Mouse (Mus musculus): Measurements from ENCODE around the gene Srm.

The Srm gene

GRCm38 (mm10) chr4:148601871-148602270 is 10.6 kb downstream of the Srm start:
- no peak for DNase-seq (ENCODE audit: low spot score)

GRCm38 (mm10) chr4:148602357-148603120 is 11.2 kb downstream of the Srm start, which contains the start of gene Masp2:
TSS of gene Masp2 (plus strand) at chr4:148602554.
- no peak for DNase-seq (ENCODE audit: low spot score)

DNA sequence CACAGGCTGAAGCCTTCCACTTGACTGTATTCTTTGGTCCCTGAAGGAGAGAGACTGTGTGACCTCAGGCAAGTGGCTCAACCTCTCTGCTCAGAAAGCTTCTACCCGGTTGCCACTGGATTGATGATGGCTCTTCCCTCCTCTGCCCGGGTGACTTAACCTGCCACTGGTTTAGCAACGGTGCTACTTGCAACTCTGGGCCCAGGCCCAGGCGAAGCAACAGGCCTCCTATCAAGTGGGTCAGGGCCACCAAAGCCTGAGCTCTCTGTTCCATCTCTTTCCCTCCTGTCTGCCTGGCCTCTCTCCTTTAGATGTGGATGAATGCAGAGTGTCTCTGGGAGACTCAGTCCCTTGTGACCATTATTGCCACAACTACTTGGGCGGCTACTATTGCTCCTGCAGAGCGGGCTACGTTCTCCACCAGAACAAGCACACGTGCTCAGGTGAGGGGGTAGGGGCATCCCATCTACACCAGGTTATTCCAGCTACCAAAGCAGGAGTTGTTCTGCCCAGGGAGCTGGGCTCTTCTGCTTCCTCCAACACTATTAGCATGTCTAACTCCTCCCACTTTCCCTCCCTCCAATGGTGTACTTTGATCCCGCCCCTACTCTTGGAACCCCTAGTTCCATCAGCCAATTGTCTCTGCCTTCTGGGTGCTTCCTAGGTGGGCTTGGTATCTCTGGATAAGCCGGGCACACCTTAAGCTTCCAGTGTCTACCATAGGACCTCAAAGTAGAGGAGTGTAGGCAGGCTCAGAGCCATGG is 12.3 kb downstream of the Srm start:
- DNase-seq (ENCODE audit: low spot score): no peak

DNA sequence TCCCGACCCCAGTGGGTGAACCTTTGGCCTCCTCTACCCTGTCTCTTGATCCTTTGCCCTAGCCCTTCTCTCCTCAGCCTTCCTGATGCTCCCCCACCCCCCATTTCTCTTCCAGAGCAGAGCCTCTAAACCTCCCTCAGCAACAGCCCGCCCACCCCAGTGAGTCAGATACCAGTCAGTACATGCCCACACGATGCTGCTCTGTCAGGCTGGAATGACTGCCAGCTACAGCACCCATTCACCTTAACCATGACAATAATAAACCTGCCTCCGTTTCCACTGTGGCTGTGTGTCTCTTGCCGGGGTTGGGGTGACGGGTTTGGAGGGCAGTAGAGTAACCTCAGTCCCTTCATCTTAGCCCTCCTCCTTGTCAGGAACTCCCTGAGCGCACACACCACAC is 12.8 kb downstream of the Srm start:
- DNase-seq (ENCODE audit: low spot score): no peak

DNA sequence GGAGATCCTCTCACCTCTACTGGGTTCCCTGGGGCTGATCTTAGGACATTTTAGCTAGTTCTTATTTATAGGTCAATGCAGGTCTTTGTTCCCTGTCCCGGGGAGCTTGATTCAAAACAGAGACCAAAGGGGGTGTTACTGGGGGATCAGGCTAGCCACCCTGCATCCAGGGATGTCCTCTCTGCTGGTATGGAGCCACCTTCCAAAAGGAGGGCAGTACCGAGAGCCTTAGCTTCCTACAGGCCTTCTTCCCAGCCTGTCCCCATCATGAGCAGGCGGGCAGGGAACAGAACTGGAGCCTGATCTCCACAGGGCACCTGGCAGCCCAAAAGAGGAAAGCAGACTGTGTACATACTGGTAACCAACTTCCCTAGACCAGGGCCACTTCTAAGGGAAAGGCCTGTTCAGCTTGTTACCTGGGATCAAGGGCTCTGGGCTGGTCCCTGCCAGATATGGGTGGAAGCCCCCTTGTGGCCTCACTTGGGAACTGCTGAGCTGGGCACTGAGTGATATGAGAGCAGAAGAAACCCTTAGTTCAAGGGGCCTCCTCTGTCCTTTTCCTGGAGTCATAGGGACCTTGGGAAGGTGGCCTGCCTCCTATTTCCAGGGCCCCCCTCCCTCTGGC is 13.3 kb downstream of the Srm start:
- DNase-seq (ENCODE audit: low spot score): peak; percentile 24

- DNase-seq (ENCODE audit: low spot score): no peak
Observed at GRCm38 (mm10) chr4:148607758-148608157, 16.5 kb downstream of the Srm start.

- DNase-seq (ENCODE audit: low spot score): no peak
Observed at GRCm38 (mm10) chr4:148609805-148610204, 18.5 kb downstream of the Srm start.

DNA sequence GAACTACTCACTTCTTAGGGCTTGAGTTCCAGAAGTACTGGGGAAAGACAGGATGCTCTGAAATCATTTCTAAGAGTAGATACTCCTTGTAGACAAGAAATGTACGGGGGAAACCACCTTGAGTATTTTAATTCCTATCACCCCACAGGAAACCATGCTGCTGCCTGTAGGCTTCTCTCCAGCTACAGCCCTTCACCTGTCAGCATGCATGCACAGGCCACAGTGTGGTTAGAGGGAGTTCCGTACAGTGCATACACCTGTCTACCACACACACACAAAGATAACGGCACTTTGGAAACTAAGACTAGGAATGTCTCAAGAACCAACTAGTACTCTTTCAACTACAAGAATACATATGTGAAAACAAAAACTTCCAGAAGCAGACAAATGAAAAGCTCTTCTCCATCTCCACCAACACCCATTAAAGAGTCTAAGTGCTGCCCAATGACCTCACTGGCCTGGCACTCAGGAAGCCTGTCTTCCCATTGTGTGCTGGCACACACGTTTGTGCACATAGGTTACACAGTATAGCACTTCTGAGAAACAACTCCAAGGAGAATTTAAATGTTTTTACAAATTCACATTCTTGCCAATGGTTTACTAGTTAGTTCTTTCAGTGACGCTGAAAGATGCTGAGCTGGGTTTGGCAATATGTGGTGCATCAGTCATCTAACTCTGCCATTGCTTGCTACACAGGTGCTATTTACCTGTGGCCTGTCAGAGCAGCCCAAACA is 19.5 kb downstream of the Srm start:
- DNase-seq (ENCODE audit: low spot score): no peak

DNA sequence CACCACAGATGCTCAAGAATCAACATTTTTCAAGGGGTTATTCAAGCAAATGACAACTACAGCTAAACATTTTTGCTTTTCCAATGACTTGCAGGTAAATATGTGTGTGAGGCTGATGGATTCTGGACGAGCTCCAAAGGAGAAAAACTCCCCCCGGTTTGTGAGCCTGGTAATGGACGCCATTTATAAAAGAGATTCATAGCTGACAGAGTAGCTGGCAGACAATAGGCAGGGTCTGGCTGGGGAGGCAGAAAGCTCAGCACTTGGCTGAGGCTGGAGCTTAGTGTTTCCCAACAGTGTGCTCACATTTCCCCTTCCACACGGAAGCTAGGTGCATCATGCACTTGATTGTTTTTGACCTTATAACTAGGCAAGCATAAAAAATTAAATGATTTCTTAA is 21.3 kb downstream of the Srm start:
- no peak for DNase-seq (ENCODE audit: low spot score)

- DNase-seq (ENCODE audit: low spot score): no peak
Observed at GRCm38 (mm10) chr4:148613738-148614137, 22.4 kb downstream of the Srm start.

- DNase-seq (ENCODE audit: low spot score): no peak
Observed at GRCm38 (mm10) chr4:148619805-148620204, 28.5 kb downstream of the Srm start.

DNA sequence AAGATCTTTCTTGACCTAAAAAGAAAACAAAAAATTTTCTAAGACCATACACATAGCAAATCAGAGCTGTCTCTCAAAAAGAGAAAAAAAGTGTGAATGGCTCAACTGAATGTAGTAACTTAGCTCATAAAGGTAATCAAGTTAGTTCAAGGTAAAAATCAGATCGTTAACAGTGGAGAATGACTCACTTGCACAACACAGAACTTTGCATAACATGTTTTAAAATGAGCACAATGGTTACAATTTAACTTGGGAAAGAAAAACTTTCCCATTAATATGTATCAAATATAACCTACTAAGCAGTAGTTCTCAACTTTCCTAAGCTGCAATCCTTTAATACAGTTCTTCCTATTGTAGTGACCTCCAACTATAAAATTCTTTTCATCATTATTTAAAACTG is 29.4 kb downstream of the Srm start:
- DNase-seq (ENCODE audit: low spot score): no peak

GRCm38 (mm10) chr4:148622485-148622884 is 31.2 kb downstream of the Srm start:
- DNase-seq (ENCODE audit: low spot score): no peak

DNA sequence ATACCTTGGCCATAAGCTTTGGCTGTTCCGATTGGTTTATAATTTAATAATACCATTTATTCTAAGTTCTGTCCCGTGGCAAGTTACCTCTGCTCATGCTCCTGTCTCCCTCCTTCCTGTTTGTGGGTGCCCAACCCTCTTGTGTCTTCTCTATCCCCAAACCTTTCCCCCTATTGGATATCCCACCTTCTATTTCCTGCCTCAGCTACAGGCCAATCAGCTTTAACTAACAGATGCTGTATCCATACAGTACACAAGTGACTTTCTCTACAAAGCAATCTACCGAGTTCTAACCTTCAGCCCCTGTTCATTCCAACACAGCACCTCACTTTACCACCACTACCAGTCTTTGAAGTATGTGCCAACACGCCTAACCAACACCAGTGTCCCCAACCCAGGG is 32.3 kb downstream of the Srm start:
- DNase-seq (ENCODE audit: low spot score): no peak

DNA sequence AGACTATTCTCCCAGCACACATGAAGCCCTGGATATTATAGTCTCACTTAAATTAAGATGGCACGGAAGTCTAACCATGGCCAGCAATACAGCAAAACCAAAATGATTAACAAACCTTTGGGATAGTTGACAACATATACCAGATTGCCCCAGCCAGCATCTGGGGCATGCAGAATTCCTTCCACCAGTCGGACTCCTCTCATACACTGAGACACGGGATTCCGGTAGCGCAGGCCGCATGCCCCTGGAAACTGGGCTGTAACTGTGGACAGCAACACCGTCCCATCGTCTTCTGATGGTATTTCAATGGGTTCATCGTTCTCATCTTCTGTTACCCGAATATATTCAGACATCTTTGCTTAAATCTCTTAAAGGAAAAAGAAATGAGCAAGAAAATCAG is 33.7 kb downstream of the Srm start:
- no peak for DNase-seq (ENCODE audit: low spot score)

DNA sequence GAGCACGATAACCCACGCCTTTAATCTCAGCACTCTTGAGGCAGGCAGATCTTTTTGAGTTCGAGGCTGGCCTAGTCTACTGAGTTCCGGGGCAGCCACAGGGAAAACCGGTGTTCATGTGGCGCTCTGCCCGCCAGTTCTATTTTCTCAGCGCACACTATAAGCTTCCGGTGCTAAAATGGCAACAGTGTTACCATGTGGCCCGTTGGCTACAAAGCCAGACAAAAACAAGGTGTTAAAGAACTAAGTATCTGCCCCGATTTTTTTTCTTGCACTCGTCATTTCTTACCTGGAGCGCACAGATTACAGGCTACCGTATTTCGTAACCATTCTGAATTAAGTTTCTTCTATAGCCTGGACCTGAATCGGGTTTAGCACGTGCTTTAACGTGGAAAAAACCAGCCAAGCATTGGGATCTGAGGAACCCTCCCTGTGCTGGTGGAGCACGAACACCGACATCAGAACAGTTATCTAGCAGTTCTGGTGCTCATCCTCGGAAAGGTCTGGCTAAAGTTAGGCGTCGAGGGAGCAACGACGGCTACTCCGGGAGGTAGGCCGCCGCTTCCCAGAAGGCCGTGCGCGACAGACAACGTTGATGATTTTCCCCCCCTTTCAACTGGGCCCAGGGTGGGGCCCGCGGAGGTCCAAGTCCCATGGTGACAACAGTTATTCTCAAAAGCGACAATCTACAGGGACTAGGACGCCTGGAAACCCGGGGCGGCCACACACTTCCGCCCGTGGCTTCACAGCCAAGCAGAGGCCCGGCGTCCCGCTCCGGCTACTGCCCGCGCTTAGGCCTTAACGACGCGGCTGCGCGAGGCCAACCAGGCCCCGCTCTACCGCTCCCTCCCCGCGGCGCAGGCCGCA is 34.7 kb downstream of the Srm start:
- DNase-seq (ENCODE audit: low spot score): no peak

DNA sequence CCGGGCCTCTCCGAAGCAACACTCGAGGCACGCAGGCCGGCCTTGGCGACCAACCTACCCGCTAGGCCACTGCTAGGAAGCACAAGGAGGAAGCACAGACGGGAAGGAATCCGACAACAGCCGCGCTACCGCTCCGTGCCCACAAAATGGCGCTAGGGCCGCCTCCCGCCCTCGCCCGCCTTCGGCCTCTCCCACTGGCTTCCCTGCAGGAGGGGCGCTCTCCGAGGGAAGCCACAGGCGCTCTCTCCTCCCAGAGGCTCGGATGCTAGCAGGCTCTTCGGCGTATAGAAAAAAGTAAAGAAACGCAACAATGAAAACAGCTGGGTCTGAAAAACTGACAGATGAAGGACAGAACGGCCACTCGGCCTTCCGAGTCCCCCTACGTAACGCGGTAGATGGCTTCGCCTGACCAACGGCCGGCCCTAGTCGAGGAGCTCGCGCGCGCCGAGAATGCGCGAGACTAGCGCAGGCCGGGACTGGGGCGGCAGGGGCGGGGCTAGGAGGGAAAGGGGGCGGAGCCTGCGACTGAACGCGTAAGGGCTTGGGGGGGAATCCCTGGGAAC is 35.4 kb downstream of the Srm start, which contains the start of gene Tardbp:
Gene Tardbp, minus strand, starts transcription at position 397 of the 563 bp plus-strand sequence.
- peak; percentile 91 for DNase-seq (ENCODE audit: low spot score)

DNA sequence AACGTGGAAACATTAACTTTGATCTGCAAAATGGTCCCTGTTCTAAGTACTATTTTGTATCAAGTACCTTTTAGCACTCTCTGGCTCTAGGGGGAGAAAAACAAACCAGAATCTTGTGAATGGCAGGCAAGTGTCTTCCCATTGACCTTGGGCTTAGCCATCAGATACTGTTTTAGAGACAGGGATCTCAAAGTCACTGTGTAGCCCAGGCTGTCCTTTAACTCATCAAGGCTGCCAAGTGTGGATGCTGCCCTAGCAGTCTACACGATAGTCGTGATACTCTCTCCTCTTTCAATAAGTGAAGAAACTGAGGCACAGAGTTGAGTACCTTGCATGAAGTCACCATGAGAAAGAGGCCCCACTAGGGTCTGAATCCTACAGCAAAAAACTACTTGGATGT is 35.9 kb downstream of the Srm start:
- DNase-seq (ENCODE audit: low spot score): no peak

DNA sequence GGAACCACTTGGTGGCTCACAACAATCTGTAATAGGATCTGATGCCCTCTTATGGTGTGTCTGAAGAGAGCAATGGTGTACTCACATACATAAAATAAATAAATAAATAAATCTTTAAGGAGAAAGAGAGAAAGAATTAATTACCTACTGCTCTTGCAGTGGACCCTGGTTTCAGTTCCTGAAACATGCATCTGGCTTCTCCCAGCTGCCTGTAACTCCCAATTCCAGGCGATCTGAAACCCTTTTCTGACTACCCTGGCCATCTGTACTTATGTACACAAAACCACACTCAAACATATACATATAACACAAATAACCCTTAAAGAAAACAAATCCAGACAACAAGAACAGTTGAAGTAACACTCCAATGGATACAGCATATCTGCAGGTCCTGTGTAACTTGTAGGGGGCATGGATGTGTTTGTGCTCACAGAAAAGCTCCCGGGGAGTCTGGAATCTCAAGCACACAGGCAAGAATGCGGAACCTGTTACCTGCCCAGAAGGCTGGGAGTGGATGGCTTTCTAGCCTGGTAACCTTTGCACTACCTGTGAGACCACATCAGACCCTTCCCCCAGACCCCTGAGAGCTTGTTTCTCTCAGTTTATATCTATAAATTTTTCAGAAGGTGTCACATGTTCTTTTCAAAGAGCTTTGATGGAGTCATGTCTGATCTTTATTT is 40.9 kb downstream of the Srm start:
- no peak for DNase-seq (ENCODE audit: low spot score)

GRCm38 (mm10) chr4:148633395-148634061 is 42.2 kb downstream of the Srm start:
- DNase-seq (ENCODE audit: low spot score): no peak
